Mouse (Mus musculus): ENCODE measurements around the gene Traf3.
A peak's percentile ranks its signal among the peaks of the same experiment; 100 is the strongest.

- peak; percentile 90 for TF ChIP-seq CTCF (IDR thresholded peaks at IDR 0.05; ENCODE audit: low read depth)
- no peak for TF ChIP-seq EP300 (optimal IDR thresholded peaks at IDR 0.05)
Measured at GRCm38 (mm10) chr12:111272420-111272819, 106.2 kb downstream of the Traf3 start.

Measured in stomach, postnatal 0 days (tissue).